Mouse (Mus musculus): ENCODE data around the gene 1700034J05Rik.

- TF ChIP-seq CTCF (IDR thresholded peaks at IDR 0.05; ENCODE audit: borderline replicate concordance, insufficient read depth, low read length), result no peak
- no peak for TF ChIP-seq POLR2A (IDR thresholded peaks at IDR 0.05; ENCODE audit: low read depth, low read length)
Measured at GRCm38 (mm10) chr6:146917396-146917795, 36.8 kb downstream of the 1700034J05Rik start.
